Mouse (Mus musculus) embryonic facial prominence, embryonic 11.5 days (tissue): ENCODE measurements at regions not wholly inside any gene's neighbourhood (a gene's known extent, or its start where the extent isn't known, plus 50 kb on each side); places are given as distances from the start of the nearest gene placed in this dataset.

Source experiments
- ATAC-seq: fragments of 200-750 bp; cut with Nextera tagmentation; replicated peaks from 2 replicates; pipeline ENCODE4 v1.8.0; 2017; ENCODE audit warnings: low read depth; ENCODE audit not compliant: insufficient number of reproducible peaks, low FRiP score, low TSS enrichment
- DNase-seq: peaks from one replicate; pipeline ENCODE4 v3.0.0-alpha.2; 2015; ENCODE audit warnings: low spot score
- H3K27ac ChIP-seq: fragments of 300-500 bp; sonication (generic); replicated peaks from 2 replicates; pipeline ENCODE4 v1.5.1; 2014; ENCODE audit warnings: mild to moderate bottlenecking, low read depth, low read length, control low read depth
- H3K27me3 ChIP-seq: fragments of 300-500 bp; sonication (generic); 2 replicates; pipeline ENCODE4 v1.6.1; 2014; ENCODE audit warnings: mild to moderate bottlenecking, low read length, moderate library complexity, mixed read lengths; ENCODE audit not compliant: control insufficient read depth, insufficient read depth
- H3K36me3 ChIP-seq: fragments of 300-500 bp; sonication (generic); replicated peaks from 2 replicates; pipeline ENCODE4 v1.6.1; 2014; ENCODE audit warnings: low read depth, mild to moderate bottlenecking, low read length, moderate library complexity, mixed read lengths; ENCODE audit not compliant: control insufficient read depth, insufficient read depth
- H3K4me1 ChIP-seq: fragments of 300-500 bp; sonication (generic); 2 replicates; pipeline ENCODE4 v1.6.1; 2014; ENCODE audit warnings: low read length, mixed read lengths; ENCODE audit not compliant: control insufficient read depth, insufficient read depth
- H3K4me2 ChIP-seq: fragments of 300-500 bp; sonication (generic); 2 replicates; pipeline ENCODE4 v1.6.1; 2014; ENCODE audit warnings: low read depth, mild to moderate bottlenecking, control low read depth, low read length, moderate library complexity
- H3K4me3 ChIP-seq: fragments of 300-500 bp; sonication (generic); 2 replicates; pipeline ENCODE4 v1.5.1; 2014; ENCODE audit warnings: low read depth, low read length, control low read depth
- H3K9ac ChIP-seq: fragments of 300-500 bp; sonication (generic); replicated peaks from 2 replicates; pipeline ENCODE4 v1.6.1; 2014; ENCODE audit warnings: mild to moderate bottlenecking, control low read depth, low read length
- H3K9me3 ChIP-seq: fragments of 300-500 bp; sonication (generic); replicated peaks from 2 replicates; pipeline ENCODE4 v1.6.1; 2016; ENCODE audit warnings: mild to moderate bottlenecking, low read length, inconsistent platforms, mixed read lengths; ENCODE audit not compliant: control insufficient read depth
- WGBS: fragments of 180-500 bp; shearing (Covaris S2); extraction: QIAGEN DNeasy Blood & Tissue Kit; methylation state at CpG from one replicate; pipeline ENCODE4 v1.1.7; 2014; 5-methylcytosine and 5-hydroxymethylcytosine counted together

GRCm38 (mm10) chr11:24226755-24227154 lies 148.9 kb downstream of the Bcl11a start:
- DNase-seq = no peak
- WGBS = 77% methylated on average over 3 of the region's 3 CpGs

GRCm38 (mm10) chr11:24233376-24233775 lies 155.5 kb downstream of the Bcl11a start:
- no peak overlapping the region for H3K4me3 ChIP-seq
- H3K4me1 ChIP-seq = peaks cover 3% of the 10 kb centered on the region; the same call in 1 of the 2 replicates
- H3K9ac ChIP-seq = no peak overlapping the region
- no peaks in the 10 kb centered on the region for H3K9me3 ChIP-seq
- DNase-seq = no peak
- no peak overlapping the region for H3K27ac ChIP-seq
- no peak for ATAC-seq
- 74% methylated on average over 11 of the region's 11 CpGs for WGBS
- H3K4me2 ChIP-seq = no peak overlapping the region
- H3K36me3 ChIP-seq = no peaks in the 10 kb centered on the region
- H3K27me3 ChIP-seq = no peaks in the 10 kb centered on the region

More at GRCm38 (mm10) chr11:24226755-24227154, 148.9 kb downstream of the Bcl11a start:
- no peak overlapping the region for H3K4me3 ChIP-seq
- no peaks in the 10 kb centered on the region for H3K4me1 ChIP-seq
- no peak overlapping the region for H3K27ac ChIP-seq
- no peak overlapping the region for H3K9ac ChIP-seq
- no peak overlapping the region for H3K4me2 ChIP-seq
- H3K27me3 ChIP-seq = no peaks in the 10 kb centered on the region
- no peak for ATAC-seq
- no peaks in the 10 kb centered on the region for H3K9me3 ChIP-seq
- no peaks in the 10 kb centered on the region for H3K36me3 ChIP-seq

- Histone ChIP-seq H3K27ac (no peak overlapping the region), H3K4me3 (no peak overlapping the region), H3K36me3 (no peaks in the 10 kb centered on the region), H3K4me1 (peaks cover 3% of the 10 kb centered on the region; the same call in 1 of the 2 replicates), H3K9ac (no peak overlapping the region), H3K9me3 (no peaks in the 10 kb centered on the region), H3K4me2 (no peak overlapping the region), H3K27me3 (no peaks in the 10 kb centered on the region)
- WGBS = 31% methylated on average over 9 of the region's 9 CpGs
- ATAC-seq (no peak), DNase-seq (peak; percentile 58)
Measured at GRCm38 (mm10) chr11:24233821-24234220, 156.0 kb downstream of the Bcl11a start.

GRCm38 (mm10) chr11:24234422-24234821 lies 156.6 kb downstream of the Bcl11a start:
- DNase-seq (no peak), ATAC-seq (no peak)
- Histone ChIP-seq H3K4me1 (peaks cover 3% of the 10 kb centered on the region; the same call in 1 of the 2 replicates), H3K9me3 (no peaks in the 10 kb centered on the region), H3K27me3 (no peaks in the 10 kb centered on the region), H3K9ac (no peak overlapping the region), H3K36me3 (no peaks in the 10 kb centered on the region), H3K4me3 (no peak overlapping the region), H3K27ac (no peak overlapping the region), H3K4me2 (no peak overlapping the region)
- WGBS = 47% methylated on average over 3 of the region's 3 CpGs

GRCm38 (mm10) chr11:24235326-24235725 lies 157.5 kb downstream of the Bcl11a start:
- Histone ChIP-seq H3K9me3 (no peaks in the 10 kb centered on the region), H3K36me3 (no peaks in the 10 kb centered on the region), H3K4me1 (peaks cover 3% of the 10 kb centered on the region; the same call in 1 of the 2 replicates), H3K27me3 (no peaks in the 10 kb centered on the region), H3K4me2 (no peak overlapping the region), H3K27ac (no peak overlapping the region), H3K4me3 (no peak overlapping the region), H3K9ac (no peak overlapping the region)
- ATAC-seq (no peak), DNase-seq (no peak)
- 80% methylated on average over 4 of the region's 4 CpGs for WGBS

GRCm38 (mm10) chr11:24239631-24240030 lies 161.8 kb downstream of the Bcl11a start:
- Histone ChIP-seq H3K4me2 (no peak overlapping the region), H3K9me3 (no peaks in the 10 kb centered on the region), H3K27ac (no peak overlapping the region), H3K4me3 (no peak overlapping the region), H3K4me1 (no peaks in the 10 kb centered on the region), H3K36me3 (no peaks in the 10 kb centered on the region), H3K27me3 (no peaks in the 10 kb centered on the region), H3K9ac (no peak overlapping the region)
- ATAC-seq = no peak
- DNase-seq = no peak
- WGBS = 84% methylated on average over 6 of the region's 6 CpGs

GRCm38 (mm10) chr11:24242096-24242495 lies 164.2 kb downstream of the Bcl11a start:
- Histone ChIP-seq H3K27me3 (no peaks in the 10 kb centered on the region), H3K36me3 (no peaks in the 10 kb centered on the region), H3K4me2 (no peak overlapping the region), H3K9me3 (no peaks in the 10 kb centered on the region), H3K27ac (no peak overlapping the region), H3K9ac (no peak overlapping the region), H3K4me3 (no peak overlapping the region), H3K4me1 (no peaks in the 10 kb centered on the region)
- no peak for ATAC-seq
- no peak for DNase-seq
- WGBS = 84% methylated on average over 4 of the region's 4 CpGs

GRCm38 (mm10) chr11:24242888-24243287 lies 165.0 kb downstream of the Bcl11a start:
- Histone ChIP-seq H3K27me3 (no peaks in the 10 kb centered on the region), H3K4me2 (no peak overlapping the region), H3K27ac (no peak overlapping the region), H3K9me3 (no peaks in the 10 kb centered on the region), H3K36me3 (no peaks in the 10 kb centered on the region), H3K4me3 (no peak overlapping the region), H3K9ac (no peak overlapping the region), H3K4me1 (no peaks in the 10 kb centered on the region)
- ATAC-seq (no peak), DNase-seq (no peak)
- 2% methylated on average over 2 of the region's 2 CpGs for WGBS
